In the genomic region with DNA sequence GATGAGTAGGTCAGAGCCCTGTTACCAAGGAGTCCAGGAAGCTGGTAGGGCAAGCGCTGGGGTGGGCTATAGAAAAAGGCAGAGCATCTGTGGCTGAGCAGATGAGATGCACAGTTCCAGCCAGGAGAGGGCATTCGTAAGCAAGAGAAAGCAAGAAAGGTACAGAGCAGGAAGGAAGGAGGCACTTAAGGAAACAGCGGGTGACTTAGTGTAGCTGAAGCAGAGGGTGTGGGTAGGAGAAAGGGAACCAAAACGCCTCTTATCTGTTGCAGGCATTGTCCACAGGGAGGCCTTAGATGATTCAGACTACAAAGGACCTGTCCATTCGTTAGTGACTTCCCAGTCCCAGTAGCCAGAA, we compare ENCODE assay signal across 8 mouse cellular contexts. TPM values are rescaled to one million over a fixed set of nuclear protein-coding genes. Genes with fewer than 3 reads are reported as not detected.
DNase-seq lines count a peak whose midpoint lies in the region; ATAC-seq lines count a peak whose summit lies in the region.

No protein-coding gene starts in this region.

- H3K27ac ChIP-seq in forebrain, embryonic 11.5 days (ENCODE audit: low read depth, low read length), result no peak overlapping the region
- no peak overlapping the region for H3K27ac ChIP-seq in intestine, embryonic 15.5 days
- H3K27ac ChIP-seq in liver, embryonic 16.5 days (ENCODE audit: low read length), result peak overlapping the region; percentile 59
- H3K27ac ChIP-seq in neural tube, embryonic 12.5 days, result no peak overlapping the region

- H3K4me3 ChIP-seq in forebrain, embryonic 11.5 days (ENCODE audit: low read depth, low read length), result 0 out of 2 replicates have a peak overlapping the region, but pooled peaks have one; percentile 81
- H3K4me3 ChIP-seq in intestine, embryonic 15.5 days (replicated peaks), result peak overlapping the region; percentile 86
- peak overlapping the region; percentile 82 for H3K4me3 ChIP-seq in liver, embryonic 16.5 days (ENCODE audit: low read depth, low read length)
- H3K4me3 ChIP-seq in neural tube, embryonic 12.5 days, result peak overlapping the region; percentile 97

- no peaks in the 10 kb centered on the region for H3K9me3 ChIP-seq in forebrain, embryonic 11.5 days (ENCODE audit: control insufficient read depth, low read length)
- H3K9me3 ChIP-seq in intestine, embryonic 15.5 days, result no peaks in the 10 kb centered on the region
- H3K9me3 ChIP-seq in liver, embryonic 16.5 days (replicated peaks; ENCODE audit: control insufficient read depth, low read length), result no peaks in the 10 kb centered on the region
- no peaks in the 10 kb centered on the region for H3K9me3 ChIP-seq in neural tube, embryonic 12.5 days

- peaks cover 3% of the 10 kb centered on the region; the same call in 1 of the 2 replicates for H3K36me3 ChIP-seq in forebrain, embryonic 11.5 days (ENCODE audit: control insufficient read depth, insufficient read depth, low read length)
- H3K36me3 ChIP-seq in intestine, embryonic 15.5 days, result peaks cover 9% of the 10 kb centered on the region; the same call in 1 of the 2 replicates
- peaks cover 10% of the 10 kb centered on the region for H3K36me3 ChIP-seq in liver, embryonic 16.5 days (ENCODE audit: control insufficient read depth, insufficient read depth)
- peaks cover 36% of the 10 kb centered on the region for H3K36me3 ChIP-seq in neural tube, embryonic 12.5 days

- H3K27me3 ChIP-seq in forebrain, embryonic 11.5 days (ENCODE audit: control insufficient read depth, insufficient read depth, low read length), result no peaks in the 10 kb centered on the region
- no peaks in the 10 kb centered on the region for H3K27me3 ChIP-seq in intestine, embryonic 15.5 days (replicated peaks)
- H3K27me3 ChIP-seq in liver, embryonic 16.5 days (ENCODE audit: control insufficient read depth, insufficient read depth, low read depth, low read length), result no peaks in the 10 kb centered on the region
- H3K27me3 ChIP-seq in neural tube, embryonic 12.5 days (replicated peaks), result no peaks in the 10 kb centered on the region

- H3K9ac ChIP-seq in forebrain, embryonic 11.5 days (ENCODE audit: low read length), result no peak overlapping the region
- H3K9ac ChIP-seq in intestine, embryonic 15.5 days, result peak overlapping the region; percentile 89
- H3K9ac ChIP-seq in liver, embryonic 16.5 days (ENCODE audit: low read depth, low read length), result peak overlapping the region; percentile 24; the same call in 1 of the 2 replicates
- H3K9ac ChIP-seq in neural tube, embryonic 12.5 days, result peak overlapping the region; percentile 99

- peaks cover 11% of the 10 kb centered on the region for H3K4me1 ChIP-seq in forebrain, embryonic 11.5 days (replicated peaks; ENCODE audit: control insufficient read depth, insufficient read depth, low read length)
- H3K4me1 ChIP-seq in intestine, embryonic 15.5 days (replicated peaks), result peaks cover 28% of the 10 kb centered on the region
- H3K4me1 ChIP-seq in liver, embryonic 16.5 days (ENCODE audit: control insufficient read depth, low read depth, low read length), result peaks cover 33% of the 10 kb centered on the region
- H3K4me1 ChIP-seq in neural tube, embryonic 12.5 days, result peaks cover 32% of the 10 kb centered on the region

- DNase-seq in adrenal gland, postnatal 10 days, result peak; percentile 53
- DNase-seq in adrenal gland, postnatal 4 days (ENCODE audit: low spot score in 2 of 2), result no peak
- DNase-seq in ZHBTc4 (ENCODE audit: low read depth, low spot score), result peak; percentile 91
- no peak for DNase-seq in forebrain, embryonic 11.5 days (ENCODE audit: low spot score)
- peak; percentile 77 to 83 for DNase-seq in thymus, postnatal 36 days

- H3K4me2 ChIP-seq in forebrain, embryonic 11.5 days (ENCODE audit: low read depth, low read length, severe bottlenecking), result peak overlapping the region; percentile 74; the same call in 1 of the 2 replicates
- peak overlapping the region; percentile 60 for H3K4me2 ChIP-seq in intestine, embryonic 15.5 days (replicated peaks)
- peak overlapping the region; percentile 77 for H3K4me2 ChIP-seq in liver, embryonic 16.5 days (ENCODE audit: low read depth, low read length)
- H3K4me2 ChIP-seq in neural tube, embryonic 12.5 days (replicated peaks), result peak overlapping the region; percentile 85

- WGBS in forebrain, embryonic 11.5 days, result 51% methylated on average over 5 of the region's 5 CpGs
- WGBS in intestine, embryonic 15.5 days, result 19% methylated on average over 5 of the region's 5 CpGs
- 9% methylated on average over 5 of the region's 5 CpGs for WGBS in liver, embryonic 16.5 days (ENCODE audit: insufficient replicate concordance)
- 46% methylated on average over 5 of the region's 5 CpGs for WGBS in neural tube, embryonic 12.5 days

- no peak for ATAC-seq in forebrain, embryonic 11.5 days (replicated peaks; ENCODE audit: low FRiP score)
- peak; percentile 23 for ATAC-seq in intestine, embryonic 15.5 days
- 0 out of 2 replicates have a peak, but pooled peaks have one; percentile 35 for ATAC-seq in liver, embryonic 16.5 days (ENCODE audit: low read depth)
- no peak for ATAC-seq in neural tube, embryonic 12.5 days (ENCODE audit: low FRiP score, low read depth)

RNA-seq across cellular contexts. Expression of a gene that starts 2.4 kb away (rescaled TPM):
- 100 to 1,000 TPM; 105 to 125 TPM for total RNA-seq in adrenal gland, postnatal 10 days (2021)
- total RNA-seq in adrenal gland, postnatal 4 days (2021), result 100 to 1,000 TPM; 138 to 140 TPM
- polyA plus RNA-seq in forebrain, embryonic 11.5 days (2014; fragmentation: Nextera tagmentation; extraction: Ambion mirVana), result 110 and 112 TPM in 2 replicates
- 115 and 120 TPM in 2 replicates for polyA plus RNA-seq in intestine, embryonic 15.5 days (2015; fragmentation: Nextera tagmentation; extraction: Ambion mirVana)
- 45.5 and 52.7 TPM in 2 replicates for polyA plus RNA-seq in liver, embryonic 16.5 days (2015; fragmentation: Nextera tagmentation; extraction: Ambion mirVana)
- polyA plus RNA-seq in neural tube, embryonic 12.5 days (2016; fragmentation: Nextera tagmentation; extraction: Ambion mirVana), result 141 and 145 TPM in 2 replicates

RNA-seq across cellular contexts. Expression of a gene that starts 15.2 kb away (rescaled TPM):
- total RNA-seq in adrenal gland, postnatal 10 days (2021), result 10 to 100 TPM; 24.5 to 26.7 TPM
- 10 to 100 TPM; 26.7 to 27.4 TPM for total RNA-seq in adrenal gland, postnatal 4 days (2021)
- 37.9 and 39.5 TPM in 2 replicates for polyA plus RNA-seq in forebrain, embryonic 11.5 days (2014; fragmentation: Nextera tagmentation; extraction: Ambion mirVana)
- polyA plus RNA-seq in intestine, embryonic 15.5 days (2015; fragmentation: Nextera tagmentation; extraction: Ambion mirVana), result 26.3 and 26.8 TPM in 2 replicates
- 10.2 and 11.1 TPM in 2 replicates for polyA plus RNA-seq in liver, embryonic 16.5 days (2015; fragmentation: Nextera tagmentation; extraction: Ambion mirVana)
- polyA plus RNA-seq in neural tube, embryonic 12.5 days (2016; fragmentation: Nextera tagmentation; extraction: Ambion mirVana), result 42.8 and 47.7 TPM in 2 replicates

RNA-seq across cellular contexts. Expression of a gene that starts 44.9 kb away (rescaled TPM):
- 10 to 100 TPM in 1 of 2 experiments, 1 to 10 TPM in 1; 7.2 to 10.1 TPM for total RNA-seq in adrenal gland, postnatal 10 days (2021)
- total RNA-seq in adrenal gland, postnatal 4 days (2021), result 10 to 100 TPM; 11.5 to 17.9 TPM
- polyA plus RNA-seq in forebrain, embryonic 11.5 days (2014; fragmentation: Nextera tagmentation; extraction: Ambion mirVana), result 0.21 and 0.32 TPM in 2 replicates
- 10.0 and 10.3 TPM in 2 replicates for polyA plus RNA-seq in intestine, embryonic 15.5 days (2015; fragmentation: Nextera tagmentation; extraction: Ambion mirVana)
- polyA plus RNA-seq in liver, embryonic 16.5 days (2015; fragmentation: Nextera tagmentation; extraction: Ambion mirVana), result 1.1 TPM in 2 replicates
- 0.23 and 0.30 TPM in 2 replicates for polyA plus RNA-seq in neural tube, embryonic 12.5 days (2016; fragmentation: Nextera tagmentation; extraction: Ambion mirVana)

RNA-seq across cellular contexts. Expression of a gene that starts 48.8 kb away (rescaled TPM):
- not detected for total RNA-seq in adrenal gland, postnatal 10 days (2021)
- total RNA-seq in adrenal gland, postnatal 4 days (2021), result 1 to 10 TPM; 2.4 to 2.8 TPM
- not detected in 2 replicates for polyA plus RNA-seq in forebrain, embryonic 11.5 days (2014; fragmentation: Nextera tagmentation; extraction: Ambion mirVana)
- 0.67 and 2.3 TPM in 2 replicates for polyA plus RNA-seq in intestine, embryonic 15.5 days (2015; fragmentation: Nextera tagmentation; extraction: Ambion mirVana)
- polyA plus RNA-seq in liver, embryonic 16.5 days (2015; fragmentation: Nextera tagmentation; extraction: Ambion mirVana), result not detected in 2 replicates
- polyA plus RNA-seq in neural tube, embryonic 12.5 days (2016; fragmentation: Nextera tagmentation; extraction: Ambion mirVana), result not detected in 2 replicates

Comparison
In these comparisons a context has a peak if more than half of its experiments do, and no peak if none do; other contexts are left out.
1. DNase-seq: peak in adrenal gland, postnatal 10 days (single experiment), ZHBTc4 (single experiment) and thymus, postnatal 36 days (2 of 2); none in adrenal gland, postnatal 4 days (0 of 2) and forebrain, embryonic 11.5 days (single experiment).
2. ATAC-seq: peak in intestine, embryonic 15.5 days (single experiment) and liver, embryonic 16.5 days (single experiment); none in forebrain, embryonic 11.5 days (single experiment) and neural tube, embryonic 12.5 days (single experiment).
3. Peak in every context shown above with its lines, with median percentiles within 50 percentile points of each other: H3K4me2 ChIP-seq and H3K4me3 ChIP-seq.